Mouse (Mus musculus): Measurements from ENCODE around the gene Zfp949. TPM values are rescaled to one million over a fixed set of nuclear protein-coding genes. Genes with fewer than 3 reads are reported as not detected.

The Zfp949 gene
- polyA plus RNA-seq, 1 experiment = 6.3 TPM

DNA sequence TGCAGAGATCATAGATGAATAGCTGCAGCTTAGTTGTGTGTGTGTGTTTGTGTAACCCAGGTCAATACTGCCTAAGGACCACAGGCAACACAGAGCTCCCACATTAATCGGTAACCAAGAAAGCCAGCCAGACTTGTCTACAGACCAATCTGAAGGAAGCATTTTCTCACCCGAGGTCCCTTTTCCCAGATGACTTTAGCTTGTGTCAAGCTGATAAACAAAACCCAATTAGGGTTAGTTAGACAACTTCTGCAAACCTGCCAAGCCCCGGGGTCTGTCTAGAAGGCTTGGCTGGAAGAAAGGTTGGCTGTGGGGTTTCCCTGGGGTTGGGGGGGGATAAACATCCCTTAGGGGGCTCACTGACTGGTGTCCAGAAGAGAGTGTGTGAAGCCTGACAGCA is 23.0 kb upstream of the Zfp949 start:
- TF ChIP-seq POLR2A (IDR thresholded peaks at IDR 0.05; ENCODE audit: control insufficient read depth, extremely low read depth, insufficient read depth, low read length, poor library complexity) (no peak), CTCF (IDR thresholded peaks at IDR 0.05; ENCODE audit: borderline replicate concordance, control insufficient read depth, extremely low read depth, insufficient read depth, low read length, poor library complexity) (no peak)
- 90% methylated on average over 3 of the region's 3 CpGs for WGBS
- no peak for DNase-seq
- no peak overlapping the region for H3K4me3 ChIP-seq (ENCODE audit: control insufficient read depth, insufficient read depth, low read length)
- peaks cover 5% of the 10 kb centered on the region for H3K36me3 ChIP-seq (ENCODE audit: control insufficient read depth, insufficient read depth, low read length)
- no peaks in the 10 kb centered on the region for H3K27me3 ChIP-seq (ENCODE audit: control insufficient read depth, insufficient read depth, low read length)
- H3K4me1 ChIP-seq (replicated peaks; ENCODE audit: control insufficient read depth, insufficient read depth, low read length) = peaks cover 2% of the 10 kb centered on the region; the same call in 1 of the 2 replicates
- no peak overlapping the region for H3K27ac ChIP-seq (ENCODE audit: control insufficient read depth, insufficient read depth, low read length)

- DNase-seq = no peak
- 96% methylated on average over 6 of the region's 6 CpGs for WGBS
- no peak for TF ChIP-seq CTCF (IDR thresholded peaks at IDR 0.05; ENCODE audit: borderline replicate concordance, control insufficient read depth, extremely low read depth, insufficient read depth, low read length, poor library complexity)
- TF ChIP-seq POLR2A (IDR thresholded peaks at IDR 0.05; ENCODE audit: control insufficient read depth, extremely low read depth, insufficient read depth, low read length, poor library complexity) = no peak
- no peak overlapping the region for H3K27ac ChIP-seq (ENCODE audit: control insufficient read depth, insufficient read depth, low read length)
- no peaks in the 10 kb centered on the region for H3K27me3 ChIP-seq (ENCODE audit: control insufficient read depth, insufficient read depth, low read length)
- H3K36me3 ChIP-seq (ENCODE audit: control insufficient read depth, insufficient read depth, low read length) = peaks cover 5% of the 10 kb centered on the region
- H3K4me1 ChIP-seq (replicated peaks; ENCODE audit: control insufficient read depth, insufficient read depth, low read length) = peaks cover 2% of the 10 kb centered on the region; the same call in 1 of the 2 replicates
- H3K4me3 ChIP-seq (ENCODE audit: control insufficient read depth, insufficient read depth, low read length) = no peak overlapping the region
Measured at GRCm38 (mm10) chr9:88525341-88525740, 22.5 kb upstream of the Zfp949 start.

GRCm38 (mm10) chr9:88527956-88528355 is 19.9 kb upstream of the Zfp949 start:
- TF ChIP-seq CTCF (IDR thresholded peaks at IDR 0.05; ENCODE audit: borderline replicate concordance, control insufficient read depth, extremely low read depth, insufficient read depth, low read length, poor library complexity) (no peak), POLR2A (IDR thresholded peaks at IDR 0.05; ENCODE audit: control insufficient read depth, extremely low read depth, insufficient read depth, low read length, poor library complexity) (no peak)

DNA sequence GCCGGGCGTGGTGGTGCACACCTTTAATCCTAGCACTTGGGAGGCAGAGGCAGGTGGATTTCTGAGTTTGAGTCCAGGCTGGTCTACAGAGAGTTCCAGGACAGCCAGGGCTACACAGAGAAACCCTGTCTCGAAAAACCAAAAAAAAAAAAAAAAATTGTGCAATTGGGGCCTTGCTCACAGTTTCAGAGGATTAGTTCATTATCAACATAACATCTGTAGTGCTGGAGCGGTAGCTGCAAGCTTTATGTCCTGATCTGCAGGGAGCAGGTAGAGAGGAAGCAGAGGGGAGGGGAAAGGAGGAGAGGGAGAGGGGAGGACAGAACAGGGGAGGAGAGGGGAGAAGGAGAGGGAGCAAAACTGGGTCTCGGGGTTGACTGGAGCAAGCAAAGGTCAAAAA is 19.1 kb upstream of the Zfp949 start:
- no peak overlapping the region for H3K4me3 ChIP-seq (ENCODE audit: control insufficient read depth, insufficient read depth, low read length)
- H3K4me1 ChIP-seq (replicated peaks; ENCODE audit: control insufficient read depth, insufficient read depth, low read length) = no peaks in the 10 kb centered on the region
- DNase-seq = no peak
- no peaks in the 10 kb centered on the region for H3K27me3 ChIP-seq (ENCODE audit: control insufficient read depth, insufficient read depth, low read length)
- no peak overlapping the region for H3K27ac ChIP-seq (ENCODE audit: control insufficient read depth, insufficient read depth, low read length)
- H3K36me3 ChIP-seq (ENCODE audit: control insufficient read depth, insufficient read depth, low read length) = no peaks in the 10 kb centered on the region
- no peak for TF ChIP-seq POLR2A (IDR thresholded peaks at IDR 0.05; ENCODE audit: control insufficient read depth, extremely low read depth, insufficient read depth, low read length, poor library complexity)
- no peak for TF ChIP-seq CTCF (IDR thresholded peaks at IDR 0.05; ENCODE audit: borderline replicate concordance, control insufficient read depth, extremely low read depth, insufficient read depth, low read length, poor library complexity)
- WGBS = 95% methylated on average over 5 of the region's 5 CpGs

More at GRCm38 (mm10) chr9:88527956-88528355, 19.9 kb upstream of the Zfp949 start:
- Histone ChIP-seq H3K36me3 (ENCODE audit: control insufficient read depth, insufficient read depth, low read length) (no peaks in the 10 kb centered on the region), H3K4me1 (replicated peaks; ENCODE audit: control insufficient read depth, insufficient read depth, low read length) (peaks cover 2% of the 10 kb centered on the region; the same call in 1 of the 2 replicates), H3K27ac (ENCODE audit: control insufficient read depth, insufficient read depth, low read length) (no peak overlapping the region), H3K27me3 (ENCODE audit: control insufficient read depth, insufficient read depth, low read length) (no peaks in the 10 kb centered on the region), H3K4me3 (ENCODE audit: control insufficient read depth, insufficient read depth, low read length) (no peak overlapping the region)
- DNase-seq = no peak
- 92% methylated on average over 4 of the region's 4 CpGs for WGBS

DNA sequence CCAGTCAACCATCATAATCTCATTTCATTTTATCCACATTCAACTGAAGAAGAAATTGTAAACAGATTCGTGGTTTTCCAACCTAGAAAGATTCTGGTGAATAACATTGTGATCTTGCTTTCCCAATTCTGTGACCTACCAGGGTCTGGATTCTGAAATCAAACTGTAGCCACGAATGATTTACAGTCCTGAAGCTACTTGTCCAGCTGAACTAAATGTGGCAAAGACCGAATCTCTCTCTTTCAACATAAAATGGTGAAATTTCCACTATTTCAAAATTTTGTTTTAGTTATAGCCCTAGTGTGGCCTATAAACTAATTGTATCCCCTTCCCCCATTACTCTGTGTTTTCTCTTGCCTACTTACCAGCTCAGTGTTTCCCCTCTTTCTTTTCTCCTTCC is 18.2 kb upstream of the Zfp949 start:
- 93% methylated on average over 3 of the region's 3 CpGs for WGBS
- TF ChIP-seq POLR2A (IDR thresholded peaks at IDR 0.05; ENCODE audit: control insufficient read depth, extremely low read depth, insufficient read depth, low read length, poor library complexity) = no peak
- no peak for TF ChIP-seq CTCF (IDR thresholded peaks at IDR 0.05; ENCODE audit: borderline replicate concordance, control insufficient read depth, extremely low read depth, insufficient read depth, low read length, poor library complexity)

GRCm38 (mm10) chr9:88529979-88530580 is 17.7 kb upstream of the Zfp949 start:
- TF ChIP-seq POLR2A (IDR thresholded peaks at IDR 0.05; ENCODE audit: control insufficient read depth, extremely low read depth, insufficient read depth, low read length, poor library complexity) = no peak
- no peaks in the 10 kb centered on the region for H3K27me3 ChIP-seq (ENCODE audit: control insufficient read depth, insufficient read depth, low read length)
- no peak overlapping the region for H3K27ac ChIP-seq (ENCODE audit: control insufficient read depth, insufficient read depth, low read length)
- 82% methylated on average over 5 of the region's 5 CpGs for WGBS
- no peaks in the 10 kb centered on the region for H3K4me1 ChIP-seq (replicated peaks; ENCODE audit: control insufficient read depth, insufficient read depth, low read length)
- no peaks in the 10 kb centered on the region for H3K36me3 ChIP-seq (ENCODE audit: control insufficient read depth, insufficient read depth, low read length)
- DNase-seq = no peak
- H3K4me3 ChIP-seq (ENCODE audit: control insufficient read depth, insufficient read depth, low read length) = no peak overlapping the region

More for the DNA sequence above, 18.2 kb upstream of the Zfp949 start:
- Histone ChIP-seq H3K36me3 (ENCODE audit: control insufficient read depth, insufficient read depth, low read length) (no peaks in the 10 kb centered on the region), H3K27ac (ENCODE audit: control insufficient read depth, insufficient read depth, low read length) (no peak overlapping the region), H3K4me3 (ENCODE audit: control insufficient read depth, insufficient read depth, low read length) (no peak overlapping the region), H3K4me1 (replicated peaks; ENCODE audit: control insufficient read depth, insufficient read depth, low read length) (no peaks in the 10 kb centered on the region), H3K27me3 (ENCODE audit: control insufficient read depth, insufficient read depth, low read length) (no peaks in the 10 kb centered on the region)
- no peak for DNase-seq

DNA sequence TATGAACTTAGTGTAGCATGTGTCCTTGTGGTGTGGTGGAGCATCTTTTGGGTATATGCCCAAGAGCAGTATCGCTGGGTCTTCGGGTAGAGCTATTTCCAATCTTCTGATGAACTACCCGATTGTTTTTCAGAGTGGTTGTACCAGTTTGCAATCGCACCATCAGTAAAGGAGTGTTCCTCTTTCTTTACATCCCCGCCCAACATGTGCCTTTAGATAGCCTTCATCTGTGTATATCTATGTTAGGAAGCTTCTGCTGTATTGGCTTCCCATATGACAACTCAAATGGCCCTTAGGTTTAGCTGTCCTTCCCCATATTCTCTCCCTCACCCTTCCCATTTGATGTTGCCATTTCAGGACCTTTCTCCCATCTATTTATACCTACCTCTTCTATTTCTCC is 13.7 kb upstream of the Zfp949 start:
- H3K36me3 ChIP-seq (ENCODE audit: control insufficient read depth, insufficient read depth, low read length) = no peaks in the 10 kb centered on the region
- no peak for DNase-seq
- WGBS = 95% methylated on average over 5 of the region's 5 CpGs
- no peaks in the 10 kb centered on the region for H3K27me3 ChIP-seq (ENCODE audit: control insufficient read depth, insufficient read depth, low read length)
- no peak overlapping the region for H3K27ac ChIP-seq (ENCODE audit: control insufficient read depth, insufficient read depth, low read length)
- TF ChIP-seq CTCF (IDR thresholded peaks at IDR 0.05; ENCODE audit: borderline replicate concordance, control insufficient read depth, extremely low read depth, insufficient read depth, low read length, poor library complexity) (no peak), POLR2A (IDR thresholded peaks at IDR 0.05; ENCODE audit: control insufficient read depth, extremely low read depth, insufficient read depth, low read length, poor library complexity) (no peak)
- no peak overlapping the region for H3K4me3 ChIP-seq (ENCODE audit: control insufficient read depth, insufficient read depth, low read length)
- no peaks in the 10 kb centered on the region for H3K4me1 ChIP-seq (replicated peaks; ENCODE audit: control insufficient read depth, insufficient read depth, low read length)
